Mouse (Mus musculus): ENCODE measurements around the gene Arpc2. TPM values are rescaled to one million over a fixed set of nuclear protein-coding genes. Genes with fewer than 3 reads are reported as not detected.

Arpc2 gene
- 100 to 1,000 TPM; 141 to 153 TPM for total RNA-seq (2021)
- long read RNA-seq, experiment 1, transcript Arpc2-203 (11 exons, 1,439 nt): minor isoform, 67 of 191 reads
- long read RNA-seq, experiment 1, transcript Arpc2-201 (10 exons, 1,404 nt): major isoform, 110 of 191 reads
- long read RNA-seq, experiment 1, partial matches to known transcripts: 4 of 191 reads
- long read RNA-seq, experiment 1, other reads (novel, unspliced or antisense): 10 of 191 reads
- long read RNA-seq, experiment 2, transcript Arpc2-201 (10 exons, 1,404 nt): major isoform, 56 of 96 reads
- long read RNA-seq, experiment 2, transcript Arpc2-203 (11 exons, 1,439 nt): minor isoform, 36 of 96 reads
- long read RNA-seq, experiment 2, partial matches to known transcripts: 3 of 96 reads
- long read RNA-seq, experiment 2, other reads (novel, unspliced or antisense): 0 of 96 reads

DNA sequence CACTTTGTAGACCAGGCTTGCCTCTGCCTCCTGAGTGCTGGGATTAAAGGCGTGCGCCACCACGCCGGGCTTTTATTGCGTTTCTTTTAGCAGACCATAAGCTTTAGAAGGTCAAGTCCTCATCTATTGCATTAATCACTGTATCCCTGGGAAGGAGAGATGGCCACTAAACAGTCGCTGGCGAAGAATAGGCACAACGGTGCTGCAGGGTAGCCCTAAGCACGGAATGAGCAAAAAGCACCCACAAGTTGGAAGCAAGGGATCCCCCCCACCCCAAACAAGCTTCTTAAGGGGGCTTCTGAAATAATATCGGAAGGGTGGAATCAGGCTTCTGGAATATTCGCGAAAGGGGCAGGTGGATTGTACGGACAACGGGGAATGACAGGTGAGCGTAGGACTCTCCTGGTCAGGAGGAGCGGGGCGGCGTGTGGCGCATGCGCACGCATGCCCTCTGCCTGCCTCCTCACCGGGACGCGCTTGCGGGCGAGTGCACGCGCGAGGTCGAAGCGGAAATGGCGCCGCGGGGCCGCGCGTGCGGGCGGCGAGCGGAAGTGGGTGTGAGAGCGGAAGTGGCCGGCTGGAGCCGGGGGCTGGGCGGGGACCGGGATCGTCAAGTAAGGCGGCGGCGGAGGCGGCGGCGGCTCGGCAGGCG is at the start of gene Arpc2:
Arpc2 (plus strand) TSS at position 147 of the 652 bp plus-strand sequence.
- peak; percentile 98 to 99 for DNase-seq

DNA sequence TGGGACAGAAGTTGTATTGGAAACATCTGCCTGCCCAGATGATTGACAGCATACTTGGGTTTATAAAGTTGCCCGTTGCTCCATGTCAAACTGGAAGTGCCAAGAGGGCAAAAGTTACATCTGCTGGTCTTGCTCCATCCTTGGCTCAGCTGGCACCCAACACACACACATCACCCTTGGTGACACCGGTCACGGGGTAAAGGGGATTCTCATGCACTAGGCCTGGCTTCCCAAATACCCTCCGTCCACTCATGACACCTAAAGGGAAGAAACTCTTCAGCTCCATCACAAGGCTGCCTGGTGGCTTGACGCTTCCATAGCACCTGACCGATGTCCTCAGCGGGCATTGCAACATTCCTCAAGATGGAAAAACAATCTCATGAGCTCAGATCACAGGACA is 45.4 kb upstream of the Arpc2 start:
- no peak for DNase-seq

DNA sequence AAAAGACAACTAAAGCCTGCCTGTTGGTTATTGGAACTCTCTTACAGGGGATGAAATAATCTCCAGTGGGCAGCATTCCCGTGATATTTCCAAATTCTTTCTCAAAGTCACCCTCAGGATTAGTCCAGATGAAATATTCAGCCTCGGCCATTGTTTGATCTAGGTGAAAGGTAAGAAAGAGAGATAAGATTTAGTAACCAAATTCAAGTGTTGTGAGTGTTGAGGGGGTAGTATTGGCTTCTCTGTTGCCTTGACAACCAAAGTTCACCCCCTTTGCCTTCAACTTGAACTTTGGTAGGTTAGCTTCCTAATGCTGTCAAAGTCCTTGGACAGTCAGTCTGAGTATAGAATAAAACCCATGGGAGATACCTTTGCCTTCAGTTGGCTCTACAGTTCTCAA is 43.2 kb upstream of the Arpc2 start:
- DNase-seq: no peak

DNA sequence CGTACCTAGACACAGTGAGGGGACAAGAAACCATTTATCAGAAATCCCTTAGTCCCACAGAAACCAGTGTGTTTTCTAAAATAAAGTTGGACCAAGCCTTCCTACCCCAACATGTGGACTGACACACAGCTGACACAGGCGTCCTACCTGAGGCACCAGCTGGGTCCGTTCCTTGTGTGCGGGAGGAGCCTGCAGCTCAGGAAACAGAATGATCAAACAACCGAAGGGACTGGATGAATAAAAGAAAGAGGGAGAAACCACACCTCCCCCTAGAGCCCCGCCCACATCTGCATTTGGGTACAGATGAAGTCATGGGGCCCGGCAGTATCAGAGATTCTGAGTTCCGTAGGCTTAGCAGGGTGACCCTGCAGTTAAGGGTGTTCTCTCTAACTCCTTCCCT is 41.4 kb upstream of the Arpc2 start, which contains the start of gene Cxcr1:
Cxcr1 (minus strand) TSS at position 187 of the 400 bp plus-strand sequence.
- DNase-seq: no peak

DNA sequence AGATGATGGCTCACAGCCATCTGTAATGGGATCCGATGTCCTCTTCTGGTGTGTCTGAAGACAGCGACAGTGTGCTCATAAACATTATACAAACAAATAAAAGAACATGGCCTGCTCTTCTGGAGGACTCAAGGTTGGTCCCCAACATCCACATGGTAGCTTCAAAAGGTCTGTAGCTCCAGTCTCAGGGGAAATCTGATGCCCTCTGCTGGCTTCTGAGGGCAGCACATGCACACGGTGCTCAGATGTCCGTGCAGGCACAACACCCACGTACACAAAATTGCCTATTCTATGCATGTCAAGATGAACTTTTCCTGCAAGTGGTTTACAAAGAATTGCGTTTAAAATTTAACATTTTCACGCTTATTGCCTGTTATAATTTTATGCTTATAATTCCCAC is 39.9 kb upstream of the Arpc2 start:
- peak in 1 of 2 experiments; percentile 30 for DNase-seq

DNA sequence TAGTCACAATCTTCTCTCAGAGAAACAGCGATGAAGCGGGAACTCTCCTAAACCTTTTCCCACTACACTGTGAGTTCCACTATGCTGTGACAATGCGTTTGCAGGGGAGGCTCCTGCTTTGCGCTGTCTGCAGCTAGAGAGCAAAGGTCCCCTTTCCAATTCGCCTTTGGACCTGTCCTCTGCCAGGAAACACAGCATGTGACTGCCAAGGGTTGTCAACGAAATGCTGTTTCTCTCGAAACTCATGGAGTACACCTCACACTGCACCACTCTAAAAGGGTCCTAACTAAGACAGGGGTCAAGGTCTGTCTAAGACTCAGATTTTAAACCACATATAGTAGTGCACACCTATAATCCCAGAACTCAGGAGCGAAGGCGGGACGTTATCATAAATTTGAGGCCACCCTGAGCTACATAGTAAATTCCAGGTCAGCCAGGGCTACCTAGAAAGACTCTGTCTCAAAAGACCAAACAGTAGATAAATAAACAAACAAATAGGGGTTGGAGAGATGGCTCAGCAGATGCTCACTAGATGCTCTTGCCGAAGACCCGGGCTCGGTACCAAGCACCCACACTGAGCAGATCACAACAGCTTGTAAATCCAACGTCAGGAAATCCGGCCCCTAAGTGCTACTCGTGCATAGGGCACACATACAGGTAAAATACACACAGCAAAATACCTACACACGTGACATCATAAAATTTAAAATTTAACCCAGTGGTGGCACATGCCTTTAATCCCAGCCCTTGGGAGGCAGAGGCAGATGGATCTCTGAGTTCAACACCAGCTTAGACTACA is 39.1 kb upstream of the Arpc2 start:
- DNase-seq: no peak

DNA sequence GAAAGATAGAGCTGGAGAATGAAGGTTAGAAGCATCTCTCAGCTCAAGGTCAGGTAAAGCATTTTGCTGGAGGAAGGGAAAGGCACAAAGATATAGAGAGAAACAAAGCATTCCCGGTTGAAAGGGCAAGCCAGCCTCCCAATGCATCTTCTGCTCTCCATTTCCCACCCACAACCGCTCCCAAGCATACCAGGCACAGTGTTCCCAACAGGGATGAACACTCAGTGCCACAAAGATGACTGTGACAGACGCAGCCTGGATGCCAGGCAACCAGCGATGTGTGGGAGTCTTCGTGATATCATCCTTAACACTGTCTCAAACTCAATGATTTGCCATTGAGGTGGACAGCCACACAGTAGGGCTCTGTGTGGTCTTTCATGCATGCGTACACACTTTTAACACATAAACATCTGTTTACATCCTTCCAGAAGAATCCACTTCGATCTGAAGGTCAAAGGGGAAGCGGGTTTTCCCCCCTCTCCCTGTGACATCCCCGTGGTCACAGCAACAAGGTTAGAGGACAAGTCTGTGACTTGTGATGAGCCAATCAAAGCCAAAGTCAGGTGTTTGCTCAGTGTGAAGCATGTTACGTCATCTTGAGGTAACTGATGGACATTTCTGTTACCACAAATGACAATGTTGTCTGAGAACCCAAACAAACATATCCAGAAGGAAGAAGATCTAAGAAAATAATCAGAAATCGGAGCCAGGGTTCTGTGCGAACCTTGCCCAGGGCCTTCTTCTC is 38.0 kb upstream of the Arpc2 start:
- no peak for DNase-seq

DNA sequence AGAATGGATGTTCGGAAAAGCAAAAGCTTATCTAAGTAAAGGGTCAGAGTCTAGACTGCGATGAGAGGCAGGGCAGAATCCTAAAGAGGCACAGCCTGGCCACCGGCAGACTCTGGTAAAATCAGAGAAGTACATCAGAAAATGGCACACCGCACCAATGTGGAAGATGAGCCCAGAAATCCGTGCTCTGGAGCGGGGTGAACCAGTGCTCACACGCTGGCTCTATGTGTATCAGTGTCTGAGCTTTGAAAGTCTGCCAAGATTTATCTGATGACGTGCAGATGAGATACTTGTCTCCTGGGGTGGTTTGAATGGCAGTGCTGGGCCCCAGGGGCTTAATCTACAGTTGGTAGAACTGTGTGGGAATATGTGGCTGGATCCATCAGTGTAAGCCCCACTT is 36.8 kb upstream of the Arpc2 start:
- no peak for DNase-seq

DNA sequence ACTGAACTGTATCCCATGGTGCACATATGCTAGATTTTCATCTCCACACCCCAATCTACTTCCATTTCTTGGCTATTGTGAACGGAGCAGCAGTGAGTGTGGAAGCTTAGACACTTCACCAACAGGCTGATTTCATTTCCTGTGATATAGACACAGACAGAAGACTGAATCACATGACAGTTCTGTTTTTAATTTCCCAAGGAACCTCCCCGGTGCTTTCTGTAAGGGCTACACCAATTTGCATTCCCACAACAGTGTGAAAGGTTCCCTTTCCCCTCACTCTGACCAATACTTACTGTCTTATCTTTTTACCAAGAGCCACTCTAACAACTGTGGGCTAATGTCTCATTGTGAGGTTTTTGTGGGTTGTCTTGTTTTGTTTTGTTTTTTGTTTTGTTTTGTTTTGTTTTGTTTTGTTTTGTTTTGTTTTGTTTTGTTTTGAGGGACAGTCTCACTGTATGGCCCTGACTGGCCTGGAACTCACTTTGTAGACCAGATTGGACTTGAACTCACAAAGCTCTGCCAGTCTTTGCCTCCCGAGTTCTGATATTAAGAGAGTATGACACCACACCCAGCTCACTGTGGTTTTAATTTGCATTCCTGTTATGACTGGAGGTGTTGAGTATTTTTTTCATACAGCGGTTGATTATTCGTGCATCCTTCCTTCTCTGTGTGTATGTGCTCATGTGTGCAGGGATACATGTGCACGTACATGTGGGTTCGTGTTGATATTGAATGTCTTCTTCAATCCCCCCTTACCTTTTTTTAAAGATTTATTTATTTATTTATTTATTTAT is 34.6 kb upstream of the Arpc2 start:
- DNase-seq: no peak

DNA sequence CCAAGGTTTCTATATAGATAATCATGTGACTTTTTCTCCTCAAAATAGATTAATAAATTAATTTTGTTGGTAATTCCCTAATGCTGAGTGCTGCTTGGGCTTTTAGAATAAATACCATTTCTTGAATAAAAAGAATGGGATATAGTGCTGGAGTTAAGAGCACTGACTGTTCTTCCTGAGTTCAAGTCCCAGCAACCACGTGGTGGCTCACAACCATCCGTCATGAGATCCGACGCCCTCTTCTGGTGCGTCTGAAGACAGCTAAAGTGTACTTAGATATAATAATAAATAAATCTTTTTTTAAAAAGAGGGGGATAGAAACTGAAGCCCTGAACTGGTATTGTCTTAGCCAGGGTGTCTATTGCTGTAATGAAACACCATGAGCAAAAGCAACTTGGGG is 32.4 kb upstream of the Arpc2 start:
- DNase-seq: no peak

DNA sequence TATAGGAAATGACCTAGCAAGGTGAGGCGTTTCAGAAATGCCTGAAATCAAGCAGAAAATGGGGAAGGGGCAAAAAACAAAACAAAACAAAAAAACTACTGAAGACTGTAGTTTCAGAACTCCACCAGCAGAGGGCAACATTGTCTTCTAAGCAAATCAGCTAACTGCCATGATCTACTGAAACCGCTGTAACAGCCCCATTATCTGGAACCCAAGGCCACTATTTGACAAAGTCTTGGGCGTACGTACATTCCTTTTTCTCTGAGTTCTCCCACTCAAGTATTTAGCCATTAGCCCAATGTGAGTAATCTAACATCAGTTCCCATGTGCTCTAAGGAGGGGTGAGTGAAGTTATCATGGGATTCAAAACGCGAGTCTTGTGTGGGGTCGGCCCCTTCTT is 30.0 kb upstream of the Arpc2 start:
- DNase-seq: peak; percentile 22 to 57

DNA sequence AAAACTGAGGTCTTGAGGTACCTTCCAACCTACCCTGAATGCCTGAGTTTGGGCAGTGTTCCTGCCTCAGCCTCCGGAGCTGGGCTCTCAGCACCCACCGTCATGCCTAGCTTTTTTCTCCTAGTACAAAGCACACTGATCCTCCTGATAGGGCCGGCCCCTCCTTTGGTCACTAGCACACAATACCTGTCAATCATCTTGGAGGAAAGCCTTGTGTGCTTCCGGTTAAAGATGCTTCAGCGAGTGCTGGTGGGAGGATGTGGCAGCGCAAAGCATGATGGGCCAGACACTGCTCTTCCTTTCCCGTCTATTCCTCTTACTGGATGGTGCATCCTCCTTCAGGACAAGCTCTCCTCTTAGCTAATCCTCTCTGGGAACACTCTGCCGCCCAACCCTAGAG is 29.2 kb upstream of the Arpc2 start:
- DNase-seq: no peak

DNA sequence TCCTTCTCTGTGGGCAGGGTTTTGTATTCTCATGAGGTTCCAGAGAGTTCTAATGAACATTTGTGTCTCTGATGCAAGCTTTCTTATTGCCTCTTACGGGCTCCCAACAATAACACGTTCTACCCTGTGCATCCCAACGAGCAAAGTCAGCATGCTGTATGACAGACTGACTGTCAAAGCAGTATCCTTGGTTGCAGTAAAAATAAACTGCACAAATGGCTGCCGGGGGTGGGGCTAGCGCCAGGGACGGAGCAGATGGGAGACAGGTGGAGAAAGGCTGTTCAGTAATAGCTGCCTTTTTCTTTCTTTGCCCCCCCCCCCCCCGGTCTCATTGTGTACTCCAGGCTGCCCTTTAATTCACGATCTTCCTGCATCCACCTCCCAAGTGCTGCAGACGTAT is 28.0 kb upstream of the Arpc2 start:
- DNase-seq: no peak

DNA sequence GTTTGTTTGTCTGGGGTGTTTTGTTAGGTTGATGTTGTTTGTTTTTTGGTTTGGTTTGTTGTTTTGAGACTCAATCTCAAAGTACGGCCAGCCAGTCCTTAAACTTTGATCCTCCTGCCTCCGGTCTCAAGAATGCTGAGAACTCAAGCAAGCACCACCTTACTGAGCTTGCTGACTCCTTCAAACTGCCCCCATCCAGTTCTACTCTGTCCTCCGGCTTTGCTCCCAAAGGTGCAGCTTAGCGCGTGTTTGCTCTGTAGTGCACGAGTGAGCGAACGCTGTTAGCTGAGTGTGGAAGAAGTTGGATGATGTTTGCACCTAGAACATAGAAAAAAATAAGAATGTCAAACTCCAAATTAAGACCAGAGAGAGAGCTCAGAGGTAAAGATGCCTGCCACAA is 26.9 kb upstream of the Arpc2 start:
- no peak for DNase-seq

DNA sequence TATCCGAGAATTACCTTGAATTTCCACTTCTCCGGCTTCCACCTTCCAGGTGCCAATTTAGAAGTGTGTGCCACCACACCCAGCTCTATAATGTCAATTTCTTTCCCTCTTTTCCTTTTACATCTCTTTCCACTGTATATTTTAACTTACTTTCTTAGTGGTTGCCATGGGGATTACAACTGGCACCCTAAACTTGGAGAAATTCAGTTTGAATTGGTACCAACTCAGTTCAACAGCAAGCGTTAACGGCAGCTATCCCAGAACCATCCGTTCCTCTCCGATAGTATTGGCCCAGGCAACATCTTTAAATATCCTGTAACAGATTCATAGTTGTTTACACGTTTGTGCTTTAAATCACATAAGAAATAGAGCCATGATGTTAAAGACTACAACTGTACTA is 16.0 kb upstream of the Arpc2 start:
- no peak for DNase-seq

DNA sequence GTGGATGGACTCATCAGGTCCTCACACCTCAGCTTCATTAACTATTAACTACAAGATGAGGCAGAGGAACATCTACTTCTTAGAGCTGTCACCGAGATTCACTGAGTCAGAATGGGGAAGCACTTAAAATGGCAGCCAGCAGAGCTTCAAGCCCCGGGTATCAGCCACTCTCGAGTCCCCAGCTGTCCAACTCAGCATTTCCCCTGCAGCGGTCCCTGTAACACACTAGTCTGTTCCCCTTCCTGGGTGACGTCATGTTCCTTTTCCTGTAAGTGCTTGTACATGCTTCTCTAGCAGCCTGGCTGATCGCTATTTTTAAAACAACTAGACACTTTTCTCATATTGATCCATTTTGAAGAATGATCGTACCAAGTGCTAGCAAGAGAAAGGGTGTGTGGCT is 8.6 kb upstream of the Arpc2 start:
- DNase-seq: peak; percentile 76 to 89

DNA sequence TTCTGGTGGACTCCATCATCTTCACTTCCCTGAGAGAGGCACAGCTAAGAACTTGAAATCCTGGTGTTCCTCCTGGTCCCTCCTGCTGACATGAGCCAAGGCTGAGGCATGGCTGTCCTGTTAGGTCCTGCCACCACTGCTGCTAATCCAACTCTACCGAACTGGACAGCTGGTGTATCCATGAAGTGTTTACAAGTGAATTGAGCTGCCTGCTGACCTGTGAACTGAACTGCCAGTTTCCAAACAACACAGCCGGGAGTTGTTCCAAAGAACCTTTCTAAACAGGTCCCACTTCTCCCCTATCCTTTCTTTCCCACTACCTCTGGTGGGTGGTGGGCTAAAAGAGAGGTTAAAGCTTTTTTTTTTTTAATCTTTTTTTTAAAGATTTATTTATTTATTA is 5.9 kb upstream of the Arpc2 start:
- DNase-seq: no peak

DNA sequence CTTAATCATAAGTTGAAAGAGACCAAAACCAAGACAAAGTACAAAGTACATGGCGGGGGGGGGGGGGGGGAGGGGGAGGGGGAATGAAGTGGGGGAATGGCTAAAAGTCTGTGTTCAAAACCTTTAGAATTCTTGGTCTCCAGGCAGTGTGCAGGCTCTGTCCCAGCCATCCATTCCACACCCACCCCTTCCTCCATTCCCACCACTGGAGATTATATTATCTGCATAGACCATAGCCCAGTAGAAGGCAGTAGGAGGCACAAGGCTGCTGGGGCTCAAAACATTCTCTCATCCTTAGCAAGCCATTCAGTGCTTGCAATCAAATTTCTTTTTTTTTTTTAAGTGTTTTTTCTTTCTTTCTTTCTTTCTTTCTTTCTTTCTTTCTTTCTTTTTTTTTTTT is 4.9 kb upstream of the Arpc2 start:
- no peak for DNase-seq

DNA sequence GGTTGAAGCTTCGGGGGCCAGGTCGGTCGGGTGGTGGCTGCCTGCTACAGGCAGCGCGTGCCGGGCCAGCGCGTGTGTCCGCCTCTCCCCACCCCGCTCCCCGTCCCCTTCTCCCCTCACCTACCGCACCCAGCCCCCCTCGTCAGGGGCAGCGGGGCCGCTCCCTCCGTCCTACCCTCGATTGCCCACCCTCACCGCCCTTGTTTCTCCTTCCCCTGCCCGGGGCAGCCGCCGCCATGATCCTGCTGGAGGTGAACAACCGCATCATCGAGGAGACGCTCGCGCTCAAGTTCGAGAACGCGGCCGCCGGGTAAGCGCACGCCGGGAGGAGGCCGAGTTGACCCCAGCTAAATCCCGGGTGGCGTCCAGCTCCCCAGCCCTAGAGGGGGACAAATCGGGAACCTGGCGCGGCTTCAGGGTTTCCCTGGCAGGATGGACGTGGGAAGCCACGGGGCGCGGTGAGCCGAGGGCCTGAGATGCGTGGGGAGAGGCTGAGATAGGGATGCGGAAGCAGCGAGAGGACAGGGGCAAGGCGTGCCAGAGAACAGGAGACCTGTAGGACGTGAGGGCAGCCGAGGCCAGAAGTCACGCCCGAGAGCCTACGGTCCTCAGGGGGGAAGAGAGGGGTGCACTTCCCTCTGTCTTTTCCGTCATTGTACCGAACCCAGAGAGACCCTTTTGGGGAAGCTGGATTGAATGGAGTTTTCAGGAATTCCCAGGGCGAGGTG is 870 bp downstream of the Arpc2 start:
- DNase-seq: peak; percentile 64 to 68

DNA sequence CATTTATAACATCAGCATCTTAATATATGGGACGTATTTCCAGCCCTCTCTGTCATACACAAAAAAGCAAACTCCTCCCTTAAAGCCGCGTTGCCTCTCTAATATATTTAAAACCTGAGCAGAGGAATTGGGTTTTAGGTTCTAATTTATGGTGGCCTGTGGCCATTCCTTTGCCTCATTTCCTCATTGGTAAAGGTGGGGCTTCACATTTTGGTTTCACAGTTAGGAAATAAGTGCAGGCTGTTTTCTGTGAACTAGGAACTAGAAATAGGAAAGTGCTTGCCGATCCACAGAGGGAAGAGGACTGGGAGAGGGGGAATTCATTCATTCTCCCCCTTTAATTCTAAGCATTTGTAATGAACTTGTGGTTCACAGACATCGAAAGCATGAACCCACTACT is 1.8 kb downstream of the Arpc2 start:
- DNase-seq: no peak

DNA sequence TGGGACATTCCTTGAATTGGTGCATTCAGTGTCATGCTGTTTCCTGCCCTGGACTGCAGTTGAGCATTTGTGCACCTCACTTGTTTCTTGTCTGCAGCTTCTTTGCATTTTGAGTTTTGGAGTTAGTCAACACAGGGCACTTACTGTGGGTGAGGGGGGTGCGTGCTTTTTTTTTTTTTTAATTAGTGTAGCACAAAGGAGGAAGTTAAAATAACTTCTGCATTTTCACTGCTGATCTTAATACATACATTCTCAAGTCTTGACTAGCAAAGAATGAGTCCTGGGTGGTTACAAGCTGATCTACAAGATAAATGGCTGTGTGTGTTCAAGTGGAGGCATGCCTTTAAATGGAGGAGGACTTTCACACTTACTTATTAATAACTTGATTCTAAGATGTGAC is 2.3 kb downstream of the Arpc2 start:
- no peak for DNase-seq

Measured in heart, adult 18-20 months (tissue).